Mouse (Mus musculus) layer of hippocampus, postnatal 14 days (tissue): ENCODE data around the gene Camkk2. TPM values are rescaled to one million over a fixed set of nuclear protein-coding genes. Genes with fewer than 3 reads are reported as not detected.

Experiments
- DNase-seq, 2 experiments: peaks; one replicate each; pipeline ENCODE4 v3.0.0; 2021 to 2022; ENCODE audit warnings: low spot score in 2 of 2, mixed read lengths in 1 of 2
- long read RNA-seq, 2 experiments: library from polyadenylated mRNA; stranded (forward); transcript quantifications; one replicate each; pipeline ENCODE4 v2.0.0; 2021
- total RNA-seq, 2 experiments: library from RNA; stranded (reverse); gene quantifications; 2 replicates each; pipeline ENCODE4 v1.2.3; 2021

Gene Camkk2
- 100 to 1,000 TPM; 116 to 120 TPM for total RNA-seq
- long read RNA-seq, experiment 1, full-length matches to known transcripts: 66 of 84 reads
- long read RNA-seq, experiment 1, partial matches to known transcripts: 11 of 84 reads
- long read RNA-seq, experiment 1, other reads (novel, unspliced or antisense): 7 of 84 reads
- long read RNA-seq, experiment 2, full-length matches to known transcripts: 55 of 76 reads
- long read RNA-seq, experiment 2, partial matches to known transcripts: 12 of 76 reads
- long read RNA-seq, experiment 2, other reads (novel, unspliced or antisense): 9 of 76 reads

DNA sequence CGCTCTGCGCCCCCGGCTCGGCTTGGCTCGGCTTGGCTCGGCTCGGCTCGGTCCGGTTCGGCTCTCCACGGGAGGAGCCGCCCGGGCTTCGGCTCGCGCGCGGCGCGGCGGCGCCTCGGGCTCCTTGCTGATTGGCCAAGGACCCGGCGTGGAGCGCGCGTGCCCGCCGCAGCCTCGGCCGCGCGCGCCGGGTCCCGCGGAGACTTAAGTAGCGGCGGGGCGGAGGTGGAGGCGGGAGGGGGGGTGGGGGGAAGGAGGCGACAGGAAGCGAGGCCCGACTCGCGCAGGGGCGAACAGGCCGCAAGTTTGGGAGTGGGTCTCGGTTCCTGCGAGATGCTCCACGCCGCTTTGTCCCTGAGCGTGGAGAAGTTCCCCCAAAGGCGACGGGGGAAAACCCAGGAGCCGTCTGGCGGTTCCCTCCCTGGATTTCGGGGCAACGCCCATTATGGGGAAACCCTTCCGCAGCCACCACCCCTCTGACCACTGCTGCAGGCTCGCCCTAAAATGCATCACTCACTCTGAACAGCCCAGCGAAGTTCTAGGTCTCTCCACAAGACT is at the start of gene Camkk2:
Gene Camkk2 (minus strand): TSS at position 133 of the 558 bp plus-strand sequence.
- peak; percentile 73 to 79 for DNase-seq

DNA sequence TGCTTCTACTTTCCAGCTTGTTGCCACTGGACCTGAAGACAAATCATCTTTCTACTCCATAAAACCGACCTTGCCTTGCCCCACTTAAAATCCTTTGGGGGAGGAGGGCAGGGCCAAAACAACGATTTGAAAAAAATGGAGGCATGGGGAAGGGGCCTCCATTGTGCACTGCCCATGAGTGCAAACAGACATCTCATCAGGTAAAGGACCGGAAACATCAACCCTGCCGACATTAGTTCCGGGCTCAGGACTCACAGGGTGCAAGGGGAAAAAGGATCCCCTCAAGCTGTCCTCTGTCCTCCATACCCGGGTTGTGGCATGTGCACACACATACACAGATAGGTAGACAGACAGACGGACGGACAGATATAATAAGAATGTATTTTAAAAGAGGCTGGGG is 45.9 kb upstream of the Camkk2 start:
- DNase-seq: no peak

DNA sequence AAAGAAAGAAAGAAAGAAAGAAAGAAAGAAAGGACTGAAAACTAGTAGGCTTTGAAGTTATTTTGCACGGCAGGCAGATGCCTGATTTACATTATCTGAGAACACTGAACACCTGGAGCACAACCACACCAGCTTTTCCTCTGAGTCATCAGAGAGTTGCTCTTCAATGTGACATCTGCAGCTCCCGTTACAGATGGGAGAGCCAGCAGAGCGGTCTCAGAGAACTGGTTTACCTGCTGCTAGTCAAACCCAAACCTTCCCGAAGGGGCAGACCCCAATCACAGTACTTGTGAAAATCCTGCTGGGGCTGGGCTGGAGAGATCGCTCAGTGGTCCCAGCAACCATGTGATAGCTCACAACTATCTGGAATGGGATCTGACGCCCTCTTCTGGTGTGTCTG is 45.2 kb upstream of the Camkk2 start:
- DNase-seq: no peak

DNA sequence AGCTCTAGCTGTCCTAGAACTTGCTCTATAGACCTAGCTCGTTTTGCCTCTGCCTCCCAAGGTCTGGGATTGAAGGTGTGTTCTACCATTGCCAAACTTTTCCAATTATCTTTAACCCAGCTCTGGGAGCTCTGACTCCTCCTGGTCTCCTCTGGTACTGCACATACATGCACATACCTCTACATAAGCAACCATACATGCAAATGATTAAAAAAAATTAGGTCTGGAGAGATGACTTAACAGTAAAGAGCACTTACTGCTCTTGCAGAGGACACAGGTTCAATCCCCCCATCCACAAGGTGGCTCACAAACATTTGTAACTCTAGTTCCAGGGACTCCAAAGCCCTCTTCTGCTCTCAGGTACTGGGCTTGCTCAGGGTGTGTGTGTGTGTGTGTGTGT is 44.8 kb upstream of the Camkk2 start:
- DNase-seq: no peak

DNA sequence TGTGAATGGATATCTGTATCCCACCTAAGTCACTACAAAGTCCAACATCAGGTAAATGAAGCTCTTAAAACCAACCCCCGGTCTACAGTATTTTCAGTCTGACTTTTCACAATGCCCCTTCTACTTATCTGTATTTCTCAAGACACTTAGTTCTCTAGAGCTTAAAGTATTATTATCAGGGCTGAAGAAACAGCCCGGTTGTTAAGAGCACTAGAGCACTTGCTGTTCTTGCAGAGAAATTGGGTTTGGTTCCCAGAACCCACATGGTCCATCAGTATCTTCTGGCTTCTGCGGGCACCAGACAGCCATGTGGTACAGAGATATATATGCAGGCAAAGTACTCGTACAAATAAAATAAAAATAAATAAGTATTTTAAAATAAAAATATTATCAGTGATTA is 43.2 kb upstream of the Camkk2 start:
- no peak for DNase-seq

DNA sequence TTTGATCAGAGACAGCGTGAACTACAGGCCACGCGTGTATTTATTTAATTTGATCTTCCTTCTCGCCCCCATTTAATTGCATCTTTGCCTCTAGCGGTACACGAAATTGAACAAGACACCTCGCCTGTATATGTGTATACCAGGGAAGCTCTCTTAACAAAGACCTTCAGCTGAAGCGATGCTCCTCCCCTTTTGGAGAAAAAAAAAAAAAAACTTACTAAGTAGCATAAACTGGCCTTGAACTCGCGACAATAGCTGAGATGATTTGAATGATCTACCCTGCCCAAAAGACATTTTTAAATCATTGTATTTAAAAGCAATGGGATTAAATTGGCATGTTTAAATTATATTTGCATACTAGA is 42.3 kb upstream of the Camkk2 start:
- DNase-seq: no peak

DNA sequence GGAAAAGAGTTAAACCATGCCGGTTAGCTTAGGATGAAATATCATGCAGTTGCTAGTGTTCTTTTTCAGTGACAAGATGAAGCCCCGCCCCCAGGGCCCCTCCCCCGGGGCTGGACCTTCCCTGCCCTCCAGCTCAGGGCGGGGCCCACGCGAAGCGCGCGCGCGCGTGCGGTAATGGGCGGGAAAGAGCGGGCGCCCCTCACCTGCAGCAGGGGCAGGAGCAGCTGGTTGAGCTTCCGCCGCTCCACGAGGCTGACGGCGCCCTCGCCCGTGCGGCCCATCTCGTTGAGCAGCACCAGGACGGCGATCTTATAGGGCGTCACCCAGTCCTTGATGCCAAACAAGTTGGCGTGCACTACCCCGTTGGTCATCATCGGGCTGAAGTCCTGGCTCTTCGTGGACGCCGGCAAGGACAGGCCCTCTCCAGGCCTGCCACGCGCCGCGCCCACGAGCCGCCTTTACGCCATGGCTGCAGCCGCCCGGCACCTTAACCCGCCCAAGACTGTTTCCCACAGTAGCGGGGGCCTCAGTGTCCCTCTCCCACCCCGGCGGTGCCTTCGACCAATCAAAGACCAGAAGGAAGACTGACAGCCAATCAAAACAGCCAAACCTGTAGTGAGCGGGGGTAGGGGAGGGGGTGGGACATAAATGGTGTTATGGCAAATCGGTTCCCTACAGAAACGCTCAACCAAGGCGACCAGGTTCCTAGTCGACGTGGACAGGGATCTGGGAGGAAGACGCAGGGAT is 41.7 kb upstream of the Camkk2 start, which contains the start of gene Anapc5:
Gene Anapc5 (minus strand): TSS at position 563 of the 747 bp plus-strand sequence.
- peak; percentile 89 to 96 for DNase-seq

DNA sequence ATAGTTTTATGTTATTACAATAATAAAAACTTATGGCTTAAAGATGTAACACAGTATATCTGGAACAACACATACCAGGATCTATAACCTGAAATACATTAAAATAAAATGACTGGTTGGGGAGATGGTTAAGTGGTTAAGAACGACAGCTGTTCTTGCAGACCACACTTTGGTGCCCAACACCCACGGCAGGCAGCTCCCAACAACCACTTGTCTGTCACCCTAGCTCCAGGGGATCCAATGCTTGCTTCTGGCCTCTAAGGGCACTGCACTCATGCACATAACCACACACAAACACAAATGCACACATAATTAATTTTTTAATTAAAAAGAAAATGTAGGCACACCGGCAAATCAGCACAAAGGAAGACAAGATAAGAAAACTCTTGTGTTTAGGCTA is 33.5 kb upstream of the Camkk2 start:
- no peak for DNase-seq

DNA sequence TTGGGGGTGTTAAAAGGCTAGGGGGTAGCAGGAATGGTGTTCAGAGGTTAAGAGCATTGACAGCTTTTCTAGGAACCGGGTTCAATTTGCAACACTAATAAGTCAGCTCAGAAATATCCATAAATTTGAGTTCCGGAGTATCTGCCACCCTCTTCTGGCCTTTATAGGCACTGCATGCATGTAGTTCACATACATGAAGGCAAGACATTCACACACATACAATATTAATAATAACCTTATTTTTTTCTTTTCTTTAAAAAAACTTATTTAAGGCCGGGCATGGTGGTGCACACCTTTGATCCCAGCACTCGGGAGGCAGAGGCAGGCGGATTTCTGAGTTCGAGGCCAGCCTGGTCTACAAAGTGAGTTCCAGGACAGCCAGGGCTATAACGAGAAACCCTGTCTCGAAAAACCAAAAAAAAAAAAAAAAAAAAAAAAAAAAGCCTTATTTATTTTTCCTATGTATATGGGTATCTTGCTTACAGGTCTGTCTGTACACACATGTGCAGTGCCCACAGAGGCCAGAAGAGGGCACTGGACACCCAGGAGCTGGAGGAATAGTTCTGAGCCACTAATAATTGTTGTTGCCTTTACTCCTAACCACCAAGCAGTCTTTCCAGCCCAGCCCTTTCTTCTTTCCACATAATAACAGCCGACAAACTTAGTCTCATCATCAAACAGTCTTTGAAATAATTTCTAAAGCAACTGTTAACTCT is 32.3 kb upstream of the Camkk2 start:
- DNase-seq: peak; percentile 29 to 53

DNA sequence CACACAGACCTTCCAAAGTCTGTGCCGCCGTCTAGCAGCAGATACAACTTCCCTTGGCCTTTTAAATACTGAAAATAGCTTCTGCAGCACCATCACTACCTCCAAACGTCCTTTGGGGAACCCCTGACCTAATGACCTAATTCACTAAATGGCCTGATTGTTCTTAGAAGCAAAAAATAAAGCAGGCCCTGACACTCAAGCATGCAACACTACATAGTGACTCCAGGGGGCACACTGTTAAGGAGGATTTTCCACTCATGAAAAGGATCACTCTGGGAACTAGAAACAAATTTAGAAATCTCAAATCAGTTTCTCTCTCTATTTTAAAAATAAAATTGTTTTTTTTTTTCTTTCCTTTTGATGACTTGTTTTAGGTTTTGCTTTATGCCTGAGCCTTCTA is 26.3 kb upstream of the Camkk2 start:
- no peak for DNase-seq

DNA sequence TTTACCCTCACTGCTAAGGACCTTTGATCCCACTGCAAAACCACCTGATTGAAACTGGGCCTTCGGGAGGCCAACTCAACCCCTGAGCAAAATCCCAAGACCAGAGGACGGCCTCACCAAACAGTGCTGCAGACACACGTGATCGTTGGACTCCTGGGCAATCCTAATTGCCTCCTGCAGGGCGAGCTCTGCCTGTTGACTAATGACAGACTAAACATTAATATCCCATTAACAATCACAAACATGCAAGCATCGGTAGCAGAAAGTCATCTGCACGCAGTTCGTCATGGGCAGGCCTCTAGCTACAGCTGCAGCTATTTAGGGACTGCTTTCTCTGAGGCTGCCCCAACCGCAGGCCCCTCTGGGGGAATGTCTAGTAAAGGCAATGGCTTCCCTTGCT is 23.5 kb upstream of the Camkk2 start:
- no peak for DNase-seq

DNA sequence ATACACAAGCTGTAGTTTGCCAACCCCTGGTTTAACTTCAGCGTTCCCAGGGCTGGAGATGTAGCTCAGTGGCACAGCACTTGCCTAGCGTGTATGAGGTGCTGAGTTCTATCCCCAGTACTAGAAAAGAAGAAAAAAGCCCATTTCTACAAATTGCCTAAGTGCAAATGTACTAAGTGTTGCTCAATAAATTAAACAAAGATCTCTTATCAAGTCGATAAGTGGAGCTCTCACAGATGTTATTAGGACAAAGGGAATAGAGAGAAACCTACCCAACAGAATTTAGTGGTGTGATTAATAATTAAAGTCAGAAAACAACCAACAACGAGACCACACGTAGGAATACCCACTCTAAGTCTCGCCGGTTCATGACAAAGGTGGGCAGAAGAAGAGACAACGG is 22.5 kb upstream of the Camkk2 start:
- no peak for DNase-seq

DNA sequence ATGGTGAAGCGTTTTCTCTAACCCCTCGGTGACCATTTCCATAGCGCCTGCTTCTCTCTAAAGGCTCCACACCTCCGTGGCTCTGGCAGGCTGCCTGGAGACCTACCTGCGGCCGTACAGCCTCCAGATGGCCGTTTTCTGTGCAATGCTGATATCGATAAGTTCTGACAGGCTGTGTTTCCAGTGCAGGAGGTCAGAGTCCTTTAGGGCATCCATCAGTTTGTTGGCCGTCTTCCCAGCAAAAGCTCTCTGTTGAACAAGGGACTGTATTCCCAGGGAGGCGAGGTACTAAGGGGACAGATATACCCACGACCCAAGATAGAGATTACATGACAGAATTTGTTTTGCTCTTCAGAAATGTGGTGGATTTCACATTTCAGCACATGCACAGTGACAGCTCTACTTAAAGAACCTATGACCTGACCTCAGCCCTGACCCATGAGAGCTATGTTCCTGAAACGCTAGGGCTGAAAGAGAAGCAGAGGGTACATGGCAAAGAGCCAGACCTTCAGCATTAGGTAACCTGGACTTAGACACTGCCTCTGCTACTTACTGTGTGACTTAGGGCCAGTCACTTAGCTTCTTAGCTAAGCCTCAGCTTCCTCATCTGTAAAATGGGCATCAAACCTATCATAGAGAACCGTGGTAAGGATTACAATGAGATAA is 21.3 kb upstream of the Camkk2 start:
- DNase-seq: no peak

DNA sequence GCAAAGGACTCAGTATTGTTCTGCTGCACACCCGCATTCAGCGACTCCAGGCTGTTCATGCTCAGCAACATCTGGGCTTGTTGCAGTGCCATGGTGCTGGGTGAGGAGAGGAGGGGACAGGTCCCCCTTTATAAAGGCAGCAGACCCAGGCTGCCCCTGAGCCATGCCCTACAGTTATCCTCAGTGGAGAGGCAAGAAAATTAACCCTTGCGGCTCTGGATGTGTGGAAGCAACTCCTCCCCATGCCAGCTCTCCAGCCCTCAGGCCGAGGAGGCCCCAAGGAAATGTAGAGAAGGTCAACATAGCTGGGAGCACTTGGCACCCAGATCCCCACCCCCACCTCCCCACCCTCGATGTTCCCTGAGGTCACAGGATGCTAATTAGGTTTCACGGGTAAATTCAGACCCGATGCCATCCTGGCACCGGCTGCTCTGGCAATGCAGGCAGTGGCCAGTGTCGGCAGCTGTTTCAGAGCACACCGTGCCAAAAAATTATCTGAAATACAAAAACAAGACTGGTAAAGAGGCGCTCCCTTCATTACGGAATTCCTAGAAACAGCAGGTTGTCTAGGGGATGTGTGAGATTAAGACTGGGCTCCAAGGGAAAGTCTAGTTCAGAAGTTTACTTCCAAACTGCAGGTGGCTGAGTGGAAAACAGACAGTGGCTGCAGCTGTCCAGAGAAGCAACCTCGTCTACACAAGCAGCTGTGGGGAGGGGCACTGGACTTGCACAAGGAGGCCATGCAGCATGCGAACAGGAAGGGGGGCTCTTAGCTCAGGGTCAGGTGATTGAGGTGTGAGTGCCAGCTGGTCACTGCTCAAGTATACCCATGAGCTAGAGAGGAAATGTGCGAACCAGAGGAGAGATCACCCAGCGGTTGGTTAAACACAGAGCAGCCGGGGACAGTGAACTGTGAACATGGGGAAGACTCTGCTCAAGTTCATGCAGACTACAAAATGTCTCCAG is 20.5 kb upstream of the Camkk2 start:
- DNase-seq: peak in 1 of 2 experiments; percentile 19

DNA sequence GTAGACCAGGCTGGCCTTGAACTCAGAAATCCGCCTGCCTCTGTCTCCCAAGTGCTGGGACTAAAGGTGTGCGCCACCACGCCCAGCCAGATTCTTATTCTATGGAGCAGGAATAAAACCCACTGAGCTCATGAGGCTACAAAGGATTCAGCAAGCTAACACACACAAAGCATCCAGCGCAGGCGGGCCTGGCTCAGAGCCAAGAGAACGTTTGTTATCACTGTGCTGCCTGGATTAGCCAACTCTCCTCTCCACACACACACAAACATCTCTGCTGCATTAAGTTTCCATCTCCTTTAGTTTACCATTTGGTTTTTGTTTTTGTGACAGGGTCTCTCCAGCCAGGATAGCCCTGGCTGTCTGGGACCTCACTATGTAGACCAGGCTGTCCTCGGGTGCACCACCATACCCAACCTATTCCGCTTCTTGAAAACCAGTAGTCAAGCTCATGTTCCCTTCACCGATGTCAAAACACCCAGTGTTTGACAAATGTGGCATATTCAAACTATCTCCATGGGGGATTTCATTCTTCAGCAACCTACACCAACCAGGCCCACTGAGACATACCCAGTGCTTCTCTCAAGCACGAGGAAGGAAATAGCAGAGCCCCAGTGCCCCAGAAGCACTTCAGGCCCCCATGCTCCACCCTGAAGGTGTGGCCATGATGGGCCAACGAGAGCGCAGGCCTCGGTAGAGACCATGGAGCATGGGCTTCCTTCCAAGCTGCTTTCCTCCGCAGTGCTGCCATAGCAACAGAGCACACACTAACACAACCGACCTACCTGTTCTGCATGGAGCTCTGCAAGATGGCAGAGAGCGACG is 19.6 kb upstream of the Camkk2 start:
- DNase-seq: peak; percentile 73 to 87

DNA sequence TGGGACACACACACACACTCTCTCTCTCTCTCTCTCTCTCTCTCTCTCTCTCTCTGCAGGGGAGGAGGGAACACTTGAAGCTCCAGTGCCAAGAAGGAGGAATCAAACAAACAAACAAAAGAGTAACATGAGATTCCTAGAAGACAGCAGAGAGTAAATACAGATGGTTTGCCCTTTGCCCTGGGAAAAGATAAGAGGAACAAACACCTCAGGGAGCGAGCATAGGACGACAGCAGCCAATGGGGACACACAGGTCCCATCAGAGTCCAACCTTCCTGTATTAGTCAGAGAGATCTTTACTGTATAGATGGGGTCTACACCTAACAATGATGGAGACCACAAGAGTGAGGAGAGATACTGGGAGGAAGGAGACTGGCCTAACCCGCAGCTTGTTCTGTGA is 18.7 kb upstream of the Camkk2 start:
- DNase-seq: no peak

DNA sequence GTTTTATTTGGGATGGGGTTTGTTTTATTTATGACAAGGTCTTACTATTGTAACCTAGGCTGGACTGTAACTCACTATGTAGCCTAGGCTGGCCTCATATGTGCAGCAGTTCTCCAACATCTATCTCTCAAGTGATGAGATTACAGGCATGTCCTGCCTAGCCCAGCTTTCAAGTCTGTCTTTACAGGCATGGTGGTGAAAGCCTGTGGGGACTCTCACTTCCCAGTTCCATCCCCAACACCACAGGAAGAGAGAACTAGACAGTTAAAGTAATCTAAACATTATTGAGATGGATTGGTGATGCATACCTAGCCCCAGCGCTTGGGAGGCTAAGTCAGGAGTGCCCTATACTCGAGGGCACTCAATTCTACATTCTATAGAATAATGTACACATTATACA is 9.5 kb upstream of the Camkk2 start:
- DNase-seq: no peak

DNA sequence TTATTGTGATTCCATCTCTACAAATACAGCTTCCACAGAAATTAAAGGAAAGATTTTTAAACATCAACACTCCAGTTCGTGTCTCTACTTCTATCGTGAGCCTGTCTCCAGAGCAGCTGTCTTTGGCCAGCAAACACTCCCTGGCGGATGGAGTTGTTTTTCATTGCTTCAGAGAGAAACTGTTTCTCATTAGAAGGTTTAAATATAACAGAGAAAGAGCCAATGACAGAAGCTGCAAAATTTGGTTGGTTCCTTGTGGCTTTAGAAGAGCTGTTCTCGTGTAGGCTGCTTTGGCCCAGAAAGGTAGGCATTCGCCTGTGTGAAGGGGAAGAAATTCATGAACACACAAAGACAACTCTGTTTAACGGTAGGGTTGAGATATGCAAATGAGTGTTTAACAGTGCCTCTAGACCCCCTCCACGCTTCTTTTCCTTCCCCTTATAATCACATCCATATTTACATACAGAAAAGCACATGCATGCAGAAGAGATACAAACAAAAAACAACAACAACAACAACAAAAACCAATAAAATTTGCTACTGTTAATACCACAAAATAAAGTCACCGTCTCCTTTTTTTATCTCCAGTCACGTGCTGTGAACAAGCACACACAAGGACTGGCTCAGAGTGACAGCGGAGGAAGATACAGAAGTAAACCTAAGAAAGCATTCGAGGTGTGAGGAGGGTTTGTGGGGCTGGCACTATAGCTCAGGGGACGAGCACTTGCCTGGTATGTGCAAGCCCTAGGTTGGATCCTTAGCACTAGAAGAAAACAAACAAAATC is 7.0 kb upstream of the Camkk2 start:
- DNase-seq: peak; percentile 11 to 56
